Mouse (Mus musculus): Measurements from ENCODE around the gene Zic2. TPM values are rescaled to one million over a fixed set of nuclear protein-coding genes. Genes with fewer than 3 reads are reported as not detected.
A peak's percentile ranks its signal among the peaks of the same experiment; 100 is the strongest.
"Not testable (repeated sequence)": the region's sequence is repeated elsewhere in the genome, so short reads cannot be mapped to it uniquely, and the experiment has no call there.

Zic2 gene
- total RNA-seq (2017) = not detected in 2 replicates

DNA sequence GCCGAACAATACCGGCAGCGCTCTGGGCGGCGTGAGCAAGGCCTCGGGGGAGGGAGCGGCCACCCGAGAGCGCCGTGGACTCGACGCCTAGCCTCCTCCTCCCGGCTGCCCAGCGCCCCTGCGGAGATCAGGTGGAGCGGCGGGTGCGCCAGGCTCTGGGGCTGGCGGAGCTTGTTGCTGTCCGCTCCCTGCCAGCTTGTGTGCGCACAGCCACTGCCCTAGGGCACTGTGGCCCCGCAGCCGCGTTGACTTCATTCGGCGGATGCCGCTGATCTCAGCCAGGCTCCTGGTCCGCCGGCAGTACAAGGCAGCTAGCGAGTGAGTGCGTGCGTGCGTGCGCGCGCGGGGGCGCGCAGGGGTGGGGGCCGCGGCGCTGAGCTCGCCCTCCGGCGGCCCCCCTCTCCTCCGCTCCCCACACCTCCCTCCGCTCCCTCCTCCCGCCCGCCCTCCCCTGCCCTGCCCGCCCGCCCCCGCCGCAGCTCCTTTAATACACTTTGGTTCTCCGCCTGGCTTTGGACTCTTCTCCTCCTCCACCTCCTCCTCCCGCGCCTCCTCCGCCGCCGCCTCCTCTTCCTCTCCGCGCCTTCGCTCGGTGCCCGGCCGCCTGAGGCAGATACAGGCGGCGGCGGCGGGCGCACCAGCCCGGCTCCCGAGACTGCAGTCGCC lies at the start of gene Zic2:
TSS of gene Zic2 (plus strand) at position 545 of the 666 bp plus-strand sequence.
- ATAC-seq (replicated peaks; ENCODE audit: low read depth, poor library complexity, severe bottlenecking) = no peak

DNA sequence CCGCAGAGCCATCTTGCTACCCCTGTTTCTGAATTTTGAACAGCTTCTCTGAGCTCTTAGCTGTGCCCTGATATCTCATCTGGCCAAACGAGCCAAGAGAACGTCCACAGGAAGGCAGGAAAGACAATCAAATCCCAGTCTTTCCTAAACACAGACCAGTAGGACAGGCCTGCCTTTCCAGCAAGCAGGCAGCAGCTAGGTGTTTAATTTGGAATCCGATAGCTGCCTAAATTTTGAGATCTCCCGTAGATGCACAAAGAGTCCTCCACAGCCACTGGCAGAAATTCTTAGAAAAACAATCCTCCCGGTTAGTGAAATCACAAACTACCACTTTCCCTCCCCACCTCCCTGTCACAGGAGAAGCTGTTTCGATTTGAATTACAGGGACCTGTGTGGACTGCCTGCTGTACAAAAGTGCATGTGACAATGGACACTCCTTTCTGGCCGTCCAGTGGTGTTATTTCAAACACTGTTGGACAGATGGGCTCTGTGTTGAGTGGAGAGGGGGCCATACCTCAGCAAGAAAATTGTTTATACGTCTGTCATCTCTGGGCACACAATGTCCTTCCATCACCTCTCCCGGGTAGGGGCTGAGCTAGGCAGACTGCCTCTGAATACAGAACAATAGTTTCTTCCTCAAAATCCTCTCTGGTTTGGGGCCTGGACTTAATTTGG lies 48.6 kb upstream of the Zic2 start:
- no peak for ATAC-seq (replicated peaks; ENCODE audit: low read depth, poor library complexity, severe bottlenecking)

DNA sequence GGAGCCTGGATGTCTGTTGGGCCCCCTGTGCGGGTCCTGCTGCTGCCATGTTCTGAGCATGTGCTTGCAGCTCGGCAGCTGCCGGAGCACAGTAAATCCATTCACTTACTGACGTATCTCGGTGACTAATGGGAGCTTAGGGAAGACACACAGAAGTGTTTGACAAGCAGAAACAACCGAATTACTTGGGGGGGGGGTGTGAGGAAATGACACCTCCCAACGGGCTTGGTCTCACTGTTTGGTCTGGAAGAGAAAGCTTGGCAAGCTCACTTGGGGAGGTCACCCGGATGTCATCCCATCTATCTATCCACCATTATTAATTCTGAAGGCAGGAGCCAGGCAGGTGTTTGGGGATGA lies 48.1 kb upstream of the Zic2 start:
- ATAC-seq (replicated peaks; ENCODE audit: low read depth, poor library complexity, severe bottlenecking) = no peak

GRCm38 (mm10) chr14:122427654-122428053 lies 47.6 kb upstream of the Zic2 start:
- ATAC-seq (replicated peaks; ENCODE audit: low read depth, poor library complexity, severe bottlenecking) = no peak

DNA sequence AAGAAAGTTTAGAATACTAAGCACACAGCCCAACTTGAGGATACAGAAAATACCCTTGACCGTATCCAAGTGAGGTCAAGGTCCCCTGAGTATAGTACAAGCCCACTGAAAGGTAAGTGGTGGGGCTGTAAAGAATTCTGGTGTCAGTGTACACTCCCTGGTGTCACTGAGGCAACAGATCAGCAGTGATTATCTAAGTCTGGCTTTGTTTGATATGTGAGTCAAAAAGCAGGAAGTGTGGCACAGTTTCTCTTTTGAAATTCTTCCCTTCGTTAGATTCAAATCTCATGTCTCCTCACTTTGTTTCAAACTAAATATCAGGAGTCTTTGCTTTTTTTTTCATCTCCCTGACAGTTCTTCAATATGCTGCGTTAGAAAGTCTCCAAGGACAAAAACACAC lies 42.7 kb upstream of the Zic2 start:
- ATAC-seq (replicated peaks; ENCODE audit: low read depth, poor library complexity, severe bottlenecking) = no peak

- ATAC-seq (replicated peaks; ENCODE audit: low read depth, poor library complexity, severe bottlenecking) = no peak
Measured at GRCm38 (mm10) chr14:122434039-122434438, 41.2 kb upstream of the Zic2 start.

DNA sequence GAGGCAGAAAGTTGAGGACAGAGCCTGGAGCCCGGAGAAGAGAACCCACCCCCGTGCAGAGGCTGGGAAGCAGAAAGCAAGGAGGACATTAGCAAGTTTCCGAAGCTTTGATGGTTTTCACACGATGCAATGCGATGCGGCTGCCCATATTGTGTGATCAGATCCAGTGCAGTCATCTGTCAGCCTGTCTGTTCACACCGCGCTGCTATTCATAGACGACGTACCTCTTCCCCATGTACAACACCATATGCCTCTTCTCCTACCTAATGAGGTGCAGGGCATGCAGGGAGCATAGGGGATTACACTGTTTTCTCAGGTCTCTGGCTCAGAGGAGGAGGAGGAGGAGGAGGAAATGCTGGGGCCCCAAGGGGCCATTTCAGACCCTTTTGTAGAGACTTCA lies 38.4 kb upstream of the Zic2 start:
- no peak for ATAC-seq (replicated peaks; ENCODE audit: low read depth, poor library complexity, severe bottlenecking)

DNA sequence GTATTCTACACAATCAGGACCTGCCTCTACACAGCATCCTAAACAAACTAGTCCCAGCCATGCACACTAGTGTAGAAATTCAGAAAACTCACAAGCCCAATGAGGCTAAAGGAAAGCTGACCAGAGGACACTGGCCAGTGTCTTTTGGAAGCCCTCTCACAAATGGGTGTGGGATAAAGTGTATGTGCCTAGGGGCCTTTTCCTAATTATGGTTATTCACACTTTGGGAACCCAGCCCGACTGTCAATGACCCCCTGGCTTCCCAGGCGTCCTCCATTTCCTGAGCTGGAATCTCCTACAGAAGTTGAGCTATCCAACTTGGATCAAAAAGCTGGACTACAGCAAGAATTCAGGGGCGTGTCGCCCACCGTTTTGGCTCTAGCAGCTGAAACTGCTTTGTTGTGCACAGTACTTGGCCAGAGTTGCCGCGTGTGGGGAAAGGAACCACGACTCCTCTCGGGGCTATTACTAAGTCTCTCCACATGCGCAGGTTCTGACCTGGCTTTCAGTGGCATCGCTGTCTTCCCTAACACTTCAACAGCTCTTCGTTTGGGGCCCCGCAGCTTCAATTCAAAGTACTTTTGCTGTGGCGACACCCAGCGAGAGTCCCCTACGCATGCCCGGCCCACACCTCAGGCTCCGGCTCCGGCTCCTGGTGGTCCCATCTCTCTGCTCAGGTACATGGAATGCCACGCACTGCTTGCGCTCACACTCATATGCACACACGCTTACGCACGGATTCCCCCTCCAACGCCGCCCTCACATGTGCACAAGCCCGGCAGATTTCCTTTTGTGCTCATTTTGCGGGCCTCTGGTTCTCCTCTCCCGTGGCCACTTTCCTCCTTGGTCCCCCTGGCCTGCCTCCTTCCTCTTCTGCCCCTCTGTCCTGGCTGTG lies 25.4 kb upstream of the Zic2 start:
- ATAC-seq (replicated peaks; ENCODE audit: low read depth, poor library complexity, severe bottlenecking) = no peak

DNA sequence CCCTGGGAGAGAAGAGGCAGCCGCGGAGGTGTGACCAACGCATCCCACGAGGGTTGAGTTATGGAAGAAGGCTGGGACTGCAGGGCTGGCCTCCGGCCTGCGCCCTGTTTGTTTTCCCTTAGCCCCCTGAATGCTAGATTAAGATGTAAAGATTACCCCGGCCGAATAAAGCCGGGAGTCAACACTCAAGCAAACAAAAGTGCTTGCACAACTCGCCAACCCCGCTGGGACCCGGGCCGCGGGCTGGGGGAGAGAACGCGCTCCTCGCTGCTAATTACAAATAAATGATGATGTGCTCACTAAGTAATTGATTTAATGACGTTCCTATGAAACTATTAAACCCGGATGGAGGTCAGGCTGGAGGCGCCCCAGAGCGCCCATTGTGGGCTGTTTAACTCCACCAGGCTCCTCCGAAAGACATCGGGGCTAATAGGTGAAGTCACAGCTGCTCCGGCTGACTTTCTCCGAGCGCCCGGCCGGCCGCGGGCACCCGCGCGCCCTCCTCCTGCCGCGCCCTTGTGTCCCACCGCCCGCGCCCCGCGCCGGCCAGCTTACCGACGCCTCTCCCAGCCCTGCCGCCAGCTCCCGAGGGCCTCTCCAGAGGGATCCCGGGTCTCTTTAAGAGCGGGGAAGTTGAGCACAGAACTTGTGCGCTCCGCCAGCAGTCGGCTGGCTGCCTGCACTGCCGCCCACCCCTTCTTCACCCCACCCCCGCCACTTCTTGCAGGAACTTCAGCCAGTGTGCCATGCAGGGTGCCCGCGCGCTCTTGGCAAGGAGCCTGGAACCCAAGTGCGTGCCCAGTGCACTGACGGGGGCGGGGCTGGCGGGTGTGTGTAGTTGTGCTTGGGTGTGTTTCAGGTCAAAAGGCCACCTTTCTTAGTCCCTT lies 24.5 kb upstream of the Zic2 start, which contains the start of gene Gm5089:
TSS of gene Gm5089 (minus strand) at position 620 of the 887 bp plus-strand sequence.
- ATAC-seq (replicated peaks; ENCODE audit: low read depth, poor library complexity, severe bottlenecking) = no peak

GRCm38 (mm10) chr14:122451551-122452145 lies 23.6 kb upstream of the Zic2 start:
- no peak for ATAC-seq (replicated peaks; ENCODE audit: low read depth, poor library complexity, severe bottlenecking)

DNA sequence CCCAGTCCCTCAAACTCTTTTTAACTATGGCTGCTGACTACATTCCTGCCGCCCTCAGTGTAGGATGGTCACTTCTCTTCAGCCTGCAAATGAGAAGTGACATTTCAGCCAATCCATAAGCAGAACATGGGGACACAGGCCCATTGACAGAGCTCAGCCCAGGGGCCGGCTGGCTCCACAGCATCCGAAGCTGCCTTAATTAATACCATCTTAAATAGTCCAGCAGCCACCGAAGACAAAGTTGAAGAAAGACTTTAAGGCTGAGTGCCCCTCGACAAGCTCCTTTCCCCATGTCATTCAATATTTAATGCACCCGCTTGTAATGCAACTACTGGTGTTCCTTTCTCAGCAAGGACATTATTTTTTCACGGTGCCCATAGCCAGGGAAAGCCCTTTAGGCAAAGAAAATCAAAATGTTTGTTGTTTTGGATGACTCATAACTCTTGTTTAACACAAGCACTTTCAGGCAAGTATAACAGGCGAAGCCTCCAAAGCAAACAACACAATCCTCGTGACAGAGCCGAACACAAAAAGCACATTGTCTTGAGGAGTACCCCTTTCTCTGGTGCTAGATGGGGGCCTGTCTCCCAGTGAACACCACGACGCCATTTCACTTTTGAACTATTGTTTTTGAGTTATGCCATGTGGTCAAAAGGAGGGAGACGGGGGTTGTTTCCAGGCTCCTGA lies 22.4 kb upstream of the Zic2 start:
- no peak for ATAC-seq (replicated peaks; ENCODE audit: low read depth, poor library complexity, severe bottlenecking)

DNA sequence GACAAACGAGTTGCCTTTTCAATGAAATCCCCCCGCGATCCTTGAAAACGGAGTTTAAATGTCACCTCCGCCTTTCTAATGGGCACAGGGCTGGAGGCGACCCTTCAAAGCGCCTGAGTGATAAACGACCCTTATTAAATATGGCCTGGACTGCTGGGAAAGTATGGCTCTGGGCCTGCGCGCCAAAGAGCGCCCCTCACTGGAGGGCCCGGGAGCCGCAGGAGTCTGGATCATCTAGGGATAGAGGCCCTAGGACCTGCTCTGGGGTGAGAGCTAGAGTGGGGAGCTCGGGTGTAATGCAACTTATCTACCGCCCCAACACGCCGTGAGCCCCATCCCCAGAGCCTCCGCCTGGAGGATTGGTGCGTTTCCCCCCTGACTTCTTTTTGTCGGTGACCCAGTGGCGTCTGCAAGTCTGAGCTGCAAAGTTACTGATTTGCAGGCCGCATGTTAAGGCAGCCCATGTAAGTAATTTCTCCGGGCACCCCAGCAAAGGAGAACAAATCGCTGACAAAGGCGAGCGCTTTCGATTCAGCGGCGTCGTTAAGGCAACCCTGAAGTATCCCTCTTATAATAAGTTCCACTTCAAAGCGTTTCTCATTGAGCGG lies 21.7 kb upstream of the Zic2 start:
- peak; percentile 64 for ATAC-seq (replicated peaks; ENCODE audit: low read depth, poor library complexity, severe bottlenecking)

- no peak for ATAC-seq (replicated peaks; ENCODE audit: low read depth, poor library complexity, severe bottlenecking)
Measured at GRCm38 (mm10) chr14:122453996-122454738, 21.1 kb upstream of the Zic2 start.

DNA sequence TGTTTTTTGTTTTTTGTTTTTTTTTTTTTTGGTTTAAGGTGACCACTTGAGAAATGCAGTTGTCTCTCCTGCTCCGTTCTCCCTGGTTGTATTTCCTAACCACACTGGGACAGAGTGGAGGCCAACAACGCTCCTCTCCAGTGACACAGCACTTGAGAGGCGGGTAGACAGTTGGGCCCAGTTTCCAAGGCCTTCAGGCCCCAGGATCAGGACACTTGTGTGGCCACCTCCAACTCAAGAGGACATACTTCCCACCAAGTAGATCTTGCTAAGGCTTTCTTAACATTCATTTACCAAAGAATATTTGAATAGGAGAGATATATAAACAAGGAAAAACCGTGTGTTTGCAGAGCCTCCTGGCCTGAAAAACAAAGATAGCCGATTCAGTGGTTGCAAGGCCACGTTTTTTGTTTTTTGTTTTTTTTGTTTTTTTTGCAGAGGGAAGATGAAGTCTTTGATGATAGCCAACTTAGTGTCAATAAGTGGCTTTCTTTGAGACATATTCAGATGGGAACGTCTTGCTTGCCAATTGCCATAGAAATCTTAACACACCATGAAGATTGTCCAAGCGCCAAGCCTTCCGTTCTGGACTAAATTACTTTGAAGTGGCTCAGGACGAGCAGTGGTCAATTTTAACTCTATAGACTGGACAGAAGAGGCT lies 20.2 kb upstream of the Zic2 start:
- ATAC-seq (replicated peaks; ENCODE audit: low read depth, poor library complexity, severe bottlenecking) = no peak

DNA sequence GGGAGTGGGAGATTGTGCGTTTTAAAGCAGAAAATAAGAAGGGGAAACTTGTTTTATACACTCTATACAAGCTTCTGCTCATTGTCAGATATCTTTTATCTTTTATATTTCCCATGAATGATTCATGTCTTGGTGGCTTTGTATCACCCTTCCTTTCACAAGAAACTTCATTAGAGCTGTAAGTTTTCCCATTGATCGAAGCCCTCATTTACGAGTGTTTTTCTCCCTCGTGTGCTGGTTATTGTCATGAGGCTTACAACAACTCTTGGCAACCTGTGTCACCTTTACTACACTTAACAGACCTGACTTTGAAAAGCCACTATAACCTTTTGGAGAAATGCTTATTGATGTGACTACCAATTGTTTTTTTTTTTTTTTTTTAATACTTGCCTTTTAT lies 19.7 kb upstream of the Zic2 start:
- no peak for ATAC-seq (replicated peaks; ENCODE audit: low read depth, poor library complexity, severe bottlenecking)

- ATAC-seq (replicated peaks; ENCODE audit: low read depth, poor library complexity, severe bottlenecking) = not testable (repeated sequence)
Measured at GRCm38 (mm10) chr14:122459332-122459731, 15.9 kb upstream of the Zic2 start.

GRCm38 (mm10) chr14:122459776-122460175 lies 15.5 kb upstream of the Zic2 start:
- ATAC-seq (replicated peaks; ENCODE audit: low read depth, poor library complexity, severe bottlenecking) = no peak
